Mouse (Mus musculus) embryonic facial prominence, embryonic 11.5 days (tissue): ENCODE measurements around the gene Sowaha. TPM values are rescaled to one million over a fixed set of nuclear protein-coding genes. Genes with fewer than 3 reads are reported as not detected.

Experiments
- ATAC-seq: fragments of 200-750 bp; cut with Nextera tagmentation; replicated peaks from 2 replicates; pipeline ENCODE4 v1.8.0; 2017; ENCODE audit warnings: low read depth; ENCODE audit not compliant: insufficient number of reproducible peaks, low FRiP score, low TSS enrichment
- DNase-seq: peaks from one replicate; pipeline ENCODE4 v3.0.0-alpha.2; 2015; ENCODE audit warnings: low spot score
- H3K27ac ChIP-seq: fragments of 300-500 bp; sonication (generic); replicated peaks from 2 replicates; pipeline ENCODE4 v1.5.1; 2014; ENCODE audit warnings: mild to moderate bottlenecking, low read depth, low read length, control low read depth
- H3K27me3 ChIP-seq: fragments of 300-500 bp; sonication (generic); 2 replicates; pipeline ENCODE4 v1.6.1; 2014; ENCODE audit warnings: mild to moderate bottlenecking, low read length, moderate library complexity, mixed read lengths; ENCODE audit not compliant: control insufficient read depth, insufficient read depth
- H3K36me3 ChIP-seq: fragments of 300-500 bp; sonication (generic); replicated peaks from 2 replicates; pipeline ENCODE4 v1.6.1; 2014; ENCODE audit warnings: low read depth, mild to moderate bottlenecking, low read length, moderate library complexity, mixed read lengths; ENCODE audit not compliant: control insufficient read depth, insufficient read depth
- H3K4me1 ChIP-seq: fragments of 300-500 bp; sonication (generic); 2 replicates; pipeline ENCODE4 v1.6.1; 2014; ENCODE audit warnings: low read length, mixed read lengths; ENCODE audit not compliant: control insufficient read depth, insufficient read depth
- H3K4me2 ChIP-seq: fragments of 300-500 bp; sonication (generic); 2 replicates; pipeline ENCODE4 v1.6.1; 2014; ENCODE audit warnings: low read depth, mild to moderate bottlenecking, control low read depth, low read length, moderate library complexity
- H3K4me3 ChIP-seq: fragments of 300-500 bp; sonication (generic); 2 replicates; pipeline ENCODE4 v1.5.1; 2014; ENCODE audit warnings: low read depth, low read length, control low read depth
- H3K9ac ChIP-seq: fragments of 300-500 bp; sonication (generic); replicated peaks from 2 replicates; pipeline ENCODE4 v1.6.1; 2014; ENCODE audit warnings: mild to moderate bottlenecking, control low read depth, low read length
- H3K9me3 ChIP-seq: fragments of 300-500 bp; sonication (generic); replicated peaks from 2 replicates; pipeline ENCODE4 v1.6.1; 2016; ENCODE audit warnings: mild to moderate bottlenecking, low read length, inconsistent platforms, mixed read lengths; ENCODE audit not compliant: control insufficient read depth
- WGBS: fragments of 180-500 bp; shearing (Covaris S2); extraction: QIAGEN DNeasy Blood & Tissue Kit; methylation state at CpG from one replicate; pipeline ENCODE4 v1.1.7; 2014; 5-methylcytosine and 5-hydroxymethylcytosine counted together
- polyA plus RNA-seq: library from polyadenylated mRNA; unstranded; fragments of >200 nt; fragmentation: Nextera tagmentation; extraction: Ambion mirVana; gene quantifications from 2 replicates; pipeline ENCODE4 v1.2.1, GENCODE M21; 2014

Sowaha gene
- polyA plus RNA-seq, 1 experiment from 2014 or later = 1.5 TPM

DNA sequence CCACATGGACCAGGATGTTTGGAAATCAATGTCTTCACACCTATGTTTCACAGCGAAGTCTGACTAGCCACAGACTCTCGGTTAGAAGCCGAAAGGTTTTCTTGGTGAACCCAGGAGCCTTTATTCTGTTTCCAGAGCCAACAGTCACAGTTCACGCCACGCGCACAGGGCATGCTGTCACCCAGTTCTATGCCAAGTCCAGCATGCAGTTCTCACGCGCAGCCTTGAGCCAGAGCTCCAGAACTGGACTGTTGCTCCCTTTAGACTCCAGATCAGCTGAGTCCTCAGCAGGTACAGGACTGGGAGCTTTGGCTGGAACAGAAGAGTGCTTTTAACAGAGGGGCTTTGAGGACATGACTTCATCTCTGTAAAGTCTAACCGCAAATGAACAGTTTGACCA, 27.7 kb downstream of the Sowaha start:
- Histone ChIP-seq H3K4me2 (no peak overlapping the region), H3K27me3 (peaks cover 2% of the 10 kb centered on the region; the same call in 1 of the 2 replicates), H3K9ac (no peak overlapping the region), H3K27ac (no peak overlapping the region), H3K36me3 (no peaks in the 10 kb centered on the region), H3K9me3 (no peaks in the 10 kb centered on the region), H3K4me1 (no peaks in the 10 kb centered on the region), H3K4me3 (no peak overlapping the region)
- ATAC-seq (no peak), DNase-seq (no peak)
- 96% methylated on average over 9 of the region's 9 CpGs for WGBS

DNA sequence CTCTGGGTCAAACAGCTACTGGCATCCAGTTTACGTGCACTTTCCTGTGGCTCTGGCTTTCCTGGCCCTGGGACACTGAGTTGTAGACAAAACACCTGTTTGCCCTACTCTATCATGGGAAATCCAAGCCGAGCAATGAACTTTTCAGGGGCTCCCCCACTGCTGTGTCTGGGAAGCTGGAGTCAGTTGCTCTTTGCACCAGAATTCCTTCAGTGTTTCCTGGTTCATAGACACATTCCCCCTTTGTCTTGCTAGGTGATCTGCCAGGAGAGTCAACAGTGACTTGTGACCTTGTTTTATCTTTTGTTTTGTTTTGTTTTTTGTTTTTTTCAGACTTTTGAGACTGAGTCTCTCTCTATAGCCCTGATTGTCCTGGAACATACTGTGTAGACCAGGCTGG, 28.7 kb downstream of the Sowaha start:
- DNase-seq (no peak), ATAC-seq (no peak)
- Histone ChIP-seq H3K36me3 (no peaks in the 10 kb centered on the region), H3K9ac (no peak overlapping the region), H3K4me2 (no peak overlapping the region), H3K27ac (no peak overlapping the region), H3K4me3 (no peak overlapping the region), H3K27me3 (no peaks in the 10 kb centered on the region), H3K4me1 (no peaks in the 10 kb centered on the region), H3K9me3 (no peaks in the 10 kb centered on the region)
- 77% methylated on average over 2 of the region's 2 CpGs for WGBS

- ATAC-seq = no peak
- Histone ChIP-seq H3K27me3 (no peaks in the 10 kb centered on the region), H3K9ac (no peak overlapping the region), H3K4me3 (no peak overlapping the region), H3K9me3 (no peaks in the 10 kb centered on the region), H3K36me3 (no peaks in the 10 kb centered on the region), H3K4me2 (no peak overlapping the region), H3K27ac (no peak overlapping the region), H3K4me1 (no peaks in the 10 kb centered on the region)
- 64% methylated on average over 15 of the region's 15 CpGs for WGBS
- DNase-seq = no peak
These were observed 29.9 kb downstream of the Sowaha start for GRCm38 (mm10) chr11:53450070-53450705.

DNA sequence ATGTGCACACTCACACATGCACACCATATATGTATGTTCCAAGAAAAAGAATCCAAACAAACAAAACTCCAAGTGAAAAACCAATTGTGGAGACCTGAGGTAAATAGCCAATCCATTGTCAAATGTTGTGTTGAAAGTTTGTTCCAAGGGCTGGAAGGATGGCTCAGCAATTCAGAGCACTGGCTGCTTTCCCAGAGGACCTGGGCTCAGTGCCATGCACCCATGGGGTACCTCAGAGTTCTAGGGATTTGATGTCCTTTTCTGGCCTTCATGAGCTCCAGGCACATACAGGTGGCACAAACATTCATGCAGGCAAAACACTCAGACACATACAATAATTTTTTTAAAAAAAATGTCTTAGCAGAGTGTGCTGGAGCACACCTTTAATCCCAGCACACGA, 31.5 kb downstream of the Sowaha start:
- H3K4me1 ChIP-seq = no peaks in the 10 kb centered on the region
- no peak overlapping the region for H3K4me3 ChIP-seq
- DNase-seq = no peak
- no peak overlapping the region for H3K27ac ChIP-seq
- no peaks in the 10 kb centered on the region for H3K36me3 ChIP-seq
- no peak overlapping the region for H3K4me2 ChIP-seq
- H3K9ac ChIP-seq = no peak overlapping the region
- no peaks in the 10 kb centered on the region for H3K27me3 ChIP-seq
- no peak for ATAC-seq
- H3K9me3 ChIP-seq = no peaks in the 10 kb centered on the region
- 82% methylated on average over 1 of the region's 1 CpGs for WGBS

DNA sequence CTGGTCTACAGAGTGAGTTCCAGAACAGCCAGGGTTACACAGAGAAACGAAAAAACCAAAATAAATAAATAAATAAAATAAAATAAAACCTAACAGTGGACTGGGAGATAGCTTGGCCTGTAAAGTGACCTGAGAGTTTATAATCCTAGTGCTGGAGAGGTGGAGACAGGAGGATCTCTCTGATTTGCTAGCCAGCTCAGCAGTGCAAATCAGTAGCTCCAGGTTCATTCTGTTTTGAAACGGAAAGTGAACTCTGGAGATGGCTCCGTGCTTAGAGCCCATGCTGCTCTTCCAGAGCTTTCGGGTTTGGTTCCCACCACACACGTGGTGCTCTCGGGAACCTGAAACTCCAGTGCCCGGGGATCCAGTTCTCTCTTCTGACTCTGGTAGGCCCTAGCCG, 32.1 kb downstream of the Sowaha start:
- no peak overlapping the region for H3K4me2 ChIP-seq
- H3K9me3 ChIP-seq = no peaks in the 10 kb centered on the region
- no peak overlapping the region for H3K27ac ChIP-seq
- no peak overlapping the region for H3K9ac ChIP-seq
- H3K27me3 ChIP-seq = no peaks in the 10 kb centered on the region
- no peak for ATAC-seq
- H3K4me3 ChIP-seq = no peak overlapping the region
- 87% methylated on average over 8 of the region's 8 CpGs for WGBS
- no peak for DNase-seq
- H3K36me3 ChIP-seq = no peaks in the 10 kb centered on the region
- no peaks in the 10 kb centered on the region for H3K4me1 ChIP-seq

DNA sequence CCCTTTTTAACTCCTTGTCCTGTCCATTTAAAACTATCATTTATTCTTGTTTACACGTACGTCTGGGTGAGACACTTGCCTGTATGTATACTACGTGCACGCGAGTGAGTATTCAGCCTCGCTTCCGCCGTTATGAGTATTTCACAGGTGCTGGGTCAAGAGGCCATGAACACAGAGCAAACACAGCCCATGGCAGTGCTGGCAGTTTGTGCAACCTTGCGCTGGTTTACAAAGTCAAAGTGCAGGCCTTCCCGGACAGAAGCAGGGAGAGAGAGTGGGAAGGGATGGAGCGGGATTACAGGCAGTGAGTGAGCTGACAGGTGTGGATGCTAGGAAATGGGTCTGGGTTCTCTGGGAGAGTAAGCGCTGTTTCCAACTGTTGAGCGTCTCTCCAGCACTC, 33.9 kb downstream of the Sowaha start:
- H3K4me2 ChIP-seq = no peak overlapping the region
- H3K9ac ChIP-seq = no peak overlapping the region
- no peak overlapping the region for H3K27ac ChIP-seq
- DNase-seq (no peak), ATAC-seq (no peak)
- H3K4me1 ChIP-seq = no peaks in the 10 kb centered on the region
- WGBS = 81% methylated on average over 13 of the region's 13 CpGs
- H3K4me3 ChIP-seq = no peak overlapping the region
- no peaks in the 10 kb centered on the region for H3K27me3 ChIP-seq
- H3K9me3 ChIP-seq = no peaks in the 10 kb centered on the region
- no peaks in the 10 kb centered on the region for H3K36me3 ChIP-seq

DNA sequence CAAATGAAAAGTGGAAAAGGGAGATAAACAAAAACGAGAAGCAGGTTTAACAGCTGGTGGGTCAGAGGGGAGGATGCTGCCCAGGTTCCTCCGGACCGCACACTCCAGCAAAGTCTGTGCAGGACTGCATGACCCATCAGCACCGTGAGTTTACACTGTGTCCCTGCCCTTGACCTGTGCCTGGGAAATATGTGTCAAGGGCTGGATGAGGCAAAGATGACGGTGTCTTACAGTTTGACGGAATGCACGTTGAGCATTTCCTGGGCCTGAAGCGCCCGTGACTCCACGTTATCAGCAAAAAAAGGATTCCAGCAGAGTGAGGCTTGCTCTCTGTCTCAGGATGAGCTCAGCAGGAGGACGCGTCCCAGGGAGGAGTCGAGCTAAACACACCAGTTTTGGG, 34.5 kb downstream of the Sowaha start:
- Histone ChIP-seq H3K9me3 (no peaks in the 10 kb centered on the region), H3K4me3 (no peak overlapping the region), H3K4me2 (no peak overlapping the region), H3K4me1 (no peaks in the 10 kb centered on the region), H3K27me3 (no peaks in the 10 kb centered on the region), H3K27ac (no peak overlapping the region), H3K9ac (no peak overlapping the region), H3K36me3 (no peaks in the 10 kb centered on the region)
- 63% methylated on average over 13 of the region's 13 CpGs for WGBS
- no peak for DNase-seq
- ATAC-seq = no peak

DNA sequence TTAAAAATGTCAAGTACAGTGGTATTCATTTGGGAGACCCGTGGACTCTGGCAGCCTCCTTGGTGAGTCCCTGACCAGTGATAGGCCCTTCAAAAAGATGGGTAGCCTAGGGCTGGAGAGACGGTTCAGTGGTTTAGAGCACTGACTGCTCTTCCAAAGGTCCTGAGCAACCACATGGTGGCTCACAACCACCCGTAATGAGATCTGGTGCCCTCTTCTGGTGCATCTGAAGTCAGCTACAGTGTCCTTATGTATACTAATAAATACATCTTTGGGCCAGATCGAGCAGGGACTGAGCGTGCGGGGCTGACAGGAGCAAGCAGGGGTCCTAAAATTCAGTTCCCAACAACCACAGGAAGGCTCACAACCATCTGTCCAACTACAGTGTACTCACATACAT, 36.2 kb downstream of the Sowaha start:
- WGBS = 34% methylated on average over 6 of the region's 6 CpGs
- no peak overlapping the region for H3K9ac ChIP-seq
- H3K4me2 ChIP-seq = no peak overlapping the region
- ATAC-seq (no peak), DNase-seq (no peak)
- H3K27ac ChIP-seq = no peak overlapping the region
- H3K4me1 ChIP-seq = no peaks in the 10 kb centered on the region
- H3K36me3 ChIP-seq = no peaks in the 10 kb centered on the region
- H3K4me3 ChIP-seq = no peak overlapping the region
- H3K27me3 ChIP-seq = no peaks in the 10 kb centered on the region
- H3K9me3 ChIP-seq = no peaks in the 10 kb centered on the region
